Mouse (Mus musculus) liver, postnatal 0 days (tissue): ENCODE measurements around the gene Ctsh. TPM values are rescaled to one million over a fixed set of nuclear protein-coding genes. Genes with fewer than 3 reads are reported as not detected.
A peak's percentile ranks its signal among the peaks of the same experiment; 100 is the strongest.
"Not testable (repeated sequence)": the region's sequence is repeated elsewhere in the genome, so short reads cannot be mapped to it uniquely, and the experiment has no call there.

Source experiments
- ATAC-seq: fragments of 200-750 bp; cut with Nextera tagmentation; 2 replicates; pipeline ENCODE4 v1.8.0; 2017; ENCODE audit warnings: mild to moderate bottlenecking, moderate library complexity
- DNase-seq: peaks from one replicate; pipeline ENCODE4 v3.0.0-alpha.2; 2016
- H3K27ac ChIP-seq: fragments of 300-500 bp; sonication (generic); 2 replicates; pipeline ENCODE4 v1.5.1; 2014; ENCODE audit warnings: antibody characterized with exemption, moderate library complexity, mild to moderate bottlenecking, low read depth
- H3K27me3 ChIP-seq: fragments of 300-500 bp; sonication (generic); 2 replicates; pipeline ENCODE4 v1.6.1; 2014; ENCODE audit warnings: low read length, control low read depth, mixed read lengths; ENCODE audit not compliant: insufficient read depth
- H3K36me3 ChIP-seq: fragments of 300-500 bp; sonication (generic); replicated peaks from 2 replicates; pipeline ENCODE4 v1.6.1; 2014; ENCODE audit warnings: mild to moderate bottlenecking, control low read depth, low read length, moderate library complexity, mixed read lengths; ENCODE audit not compliant: insufficient read depth
- H3K4me1 ChIP-seq: fragments of 300-500 bp; sonication (generic); 2 replicates; pipeline ENCODE4 v1.6.1; 2014; ENCODE audit warnings: antibody characterized with exemption, mild to moderate bottlenecking, control low read depth; ENCODE audit not compliant: insufficient read depth
- H3K4me2 ChIP-seq: fragments of 300-500 bp; sonication (generic); 2 replicates; pipeline ENCODE4 v1.6.1; 2014; ENCODE audit warnings: low read depth, mild to moderate bottlenecking, low read length, moderate library complexity, mixed read lengths
- H3K4me3 ChIP-seq: fragments of 300-500 bp; sonication (generic); 2 replicates; pipeline ENCODE4 v1.5.1; 2014; ENCODE audit warnings: low read depth, low read length
- H3K9ac ChIP-seq: fragments of 300-500 bp; sonication (generic); replicated peaks from 2 replicates; pipeline ENCODE4 v1.6.1; 2014; ENCODE audit warnings: mild to moderate bottlenecking, moderate library complexity
- H3K9me3 ChIP-seq: fragments of 300-500 bp; sonication (generic); 2 replicates; pipeline ENCODE4 v1.6.1; 2016; ENCODE audit warnings: mild to moderate bottlenecking, control low read depth, low read length, mixed read lengths
- CTCF ChIP-seq: sonication (generic); IDR thresholded peaks from 2 replicates; pipeline ENCODE4 v1.5.1; 2016; ENCODE audit warnings: antibody characterized with exemption, low read depth
- EP300 ChIP-seq: IDR thresholded peaks from 2 replicates; pipeline ENCODE4 v1.6.1; 2016; ENCODE audit warnings: antibody characterized with exemption, low read depth, mild to moderate bottlenecking
- WGBS: fragments of 180-500 bp; shearing (Covaris S2); extraction: QIAGEN DNeasy Blood & Tissue Kit; methylation state at CpG from one replicate; pipeline ENCODE4 v1.1.7; 2014; ENCODE audit not compliant: insufficient replicate concordance; 5-methylcytosine and 5-hydroxymethylcytosine counted together
- polyA plus RNA-seq: library from polyadenylated mRNA; unstranded; fragments of >200 nt; fragmentation: Nextera tagmentation; extraction: Ambion mirVana; gene quantifications from 2 replicates; pipeline ENCODE4 v1.2.1, GENCODE M21; 2015

The Ctsh gene
- polyA plus RNA-seq, 1 experiment from 2014 or later = 328 TPM

DNA sequence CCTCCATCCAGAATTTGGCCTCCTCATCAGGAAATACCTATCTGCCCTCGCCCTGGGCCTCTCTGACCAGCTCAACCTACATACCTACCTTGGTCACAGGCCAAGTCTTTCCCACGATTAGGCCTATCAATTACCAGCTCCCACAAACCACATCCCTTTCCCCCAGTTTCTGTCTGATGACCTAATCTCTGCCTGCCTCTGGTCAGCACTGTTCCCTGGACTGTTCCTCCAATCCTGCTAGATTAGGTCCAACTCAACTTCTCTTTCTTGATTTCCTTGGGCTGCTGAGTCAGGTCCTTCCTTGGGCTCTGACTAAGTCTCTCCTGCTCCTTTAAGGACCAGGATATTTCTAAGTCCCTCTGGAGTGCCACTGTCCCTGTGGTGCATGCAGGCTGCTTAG is 13.4 kb downstream of the Ctsh start:
- Histone ChIP-seq H3K4me3 (no peak overlapping the region), H3K27me3 (no peaks in the 10 kb centered on the region), H3K9me3 (no peaks in the 10 kb centered on the region), H3K27ac (no peak overlapping the region), H3K4me1 (no peaks in the 10 kb centered on the region), H3K36me3 (peaks cover 28% of the 10 kb centered on the region), H3K4me2 (no peak overlapping the region), H3K9ac (no peak overlapping the region)
- no peak for DNase-seq
- TF ChIP-seq EP300 (no peak), CTCF (no peak)
- no peak for ATAC-seq
- WGBS = 33% methylated on average over 2 of the region's 2 CpGs

DNA sequence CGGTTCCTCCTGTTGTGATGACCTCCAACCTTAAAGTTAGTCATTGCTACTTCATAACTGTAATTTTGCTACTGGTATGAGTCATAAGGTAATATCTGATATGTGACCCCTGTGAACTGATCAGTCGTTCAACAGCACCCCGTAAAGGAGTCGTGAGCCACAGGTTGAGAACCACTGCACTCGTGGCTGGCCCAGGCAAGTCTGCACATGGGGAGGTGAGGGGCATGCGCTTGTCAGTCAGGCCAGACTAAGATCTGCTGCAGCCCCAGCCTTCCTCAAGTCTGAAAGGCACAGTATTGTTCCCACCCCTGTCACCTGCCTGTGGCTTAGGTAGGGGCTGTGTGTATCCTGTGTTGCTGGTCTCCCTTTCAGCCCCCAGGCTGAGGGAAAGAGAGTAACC is 14.8 kb downstream of the Ctsh start:
- H3K4me1 ChIP-seq = no peaks in the 10 kb centered on the region
- H3K4me3 ChIP-seq = no peak overlapping the region
- ATAC-seq (no peak), DNase-seq (no peak)
- H3K4me2 ChIP-seq = no peak overlapping the region
- no peaks in the 10 kb centered on the region for H3K27me3 ChIP-seq
- peaks cover 32% of the 10 kb centered on the region for H3K36me3 ChIP-seq
- no peak overlapping the region for H3K27ac ChIP-seq
- WGBS = 89% methylated on average over 6 of the region's 6 CpGs
- H3K9ac ChIP-seq = no peak overlapping the region
- no peaks in the 10 kb centered on the region for H3K9me3 ChIP-seq
- TF ChIP-seq CTCF (no peak), EP300 (no peak)

DNA sequence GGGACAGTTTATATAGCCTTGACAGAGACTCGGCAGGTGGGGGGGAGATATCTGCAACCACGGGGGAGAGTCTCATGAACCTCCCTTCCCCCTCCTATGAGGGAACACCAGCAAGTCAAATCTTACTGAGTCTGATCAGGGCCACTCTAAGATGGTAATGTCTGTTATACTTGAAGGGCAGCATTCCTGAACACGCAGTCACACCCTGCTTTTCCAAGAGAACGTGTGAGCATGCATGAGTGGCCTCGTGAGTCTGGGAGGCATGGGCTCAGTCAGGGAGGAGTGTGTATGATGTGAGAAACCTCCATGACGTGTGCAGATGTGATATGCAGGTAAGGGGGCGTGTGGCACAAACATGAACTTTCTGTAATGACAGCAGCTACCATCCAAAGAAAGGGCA is 15.5 kb downstream of the Ctsh start:
- no peak for DNase-seq
- Histone ChIP-seq H3K9ac (no peak overlapping the region), H3K27me3 (no peaks in the 10 kb centered on the region), H3K4me2 (no peak overlapping the region), H3K9me3 (no peaks in the 10 kb centered on the region), H3K4me1 (no peaks in the 10 kb centered on the region), H3K27ac (no peak overlapping the region), H3K36me3 (peaks cover 28% of the 10 kb centered on the region), H3K4me3 (no peak overlapping the region)
- no peak for ATAC-seq
- TF ChIP-seq EP300 (no peak), CTCF (no peak)
- WGBS = 65% methylated on average over 7 of the region's 7 CpGs

DNA sequence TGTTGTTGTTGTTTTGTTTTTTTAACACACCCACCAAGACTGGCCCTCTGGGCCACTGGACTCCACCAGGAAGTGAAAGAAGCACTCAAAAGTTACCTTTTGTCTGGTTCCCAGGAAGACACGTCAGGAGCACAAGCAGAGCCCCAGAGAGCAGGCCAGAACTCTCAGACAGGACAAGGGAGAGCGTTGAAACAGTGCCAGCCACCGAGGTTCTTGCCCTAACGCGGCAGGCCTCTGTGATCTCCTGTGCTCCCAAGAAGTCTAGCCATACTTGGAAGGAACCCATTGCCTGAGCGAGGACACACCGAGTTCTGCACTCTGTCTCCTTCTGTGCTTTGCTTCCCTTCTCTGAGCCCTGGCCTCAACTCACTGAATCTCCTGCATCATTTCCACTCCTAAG is 16.2 kb downstream of the Ctsh start:
- Histone ChIP-seq H3K27me3 (no peaks in the 10 kb centered on the region), H3K36me3 (peaks cover 23% of the 10 kb centered on the region), H3K27ac (no peak overlapping the region), H3K4me3 (no peak overlapping the region), H3K4me2 (no peak overlapping the region), H3K9ac (no peak overlapping the region), H3K9me3 (no peaks in the 10 kb centered on the region), H3K4me1 (no peaks in the 10 kb centered on the region)
- DNase-seq = no peak
- WGBS = 71% methylated on average over 7 of the region's 7 CpGs
- no peak for ATAC-seq
- TF ChIP-seq CTCF = no peak

DNA sequence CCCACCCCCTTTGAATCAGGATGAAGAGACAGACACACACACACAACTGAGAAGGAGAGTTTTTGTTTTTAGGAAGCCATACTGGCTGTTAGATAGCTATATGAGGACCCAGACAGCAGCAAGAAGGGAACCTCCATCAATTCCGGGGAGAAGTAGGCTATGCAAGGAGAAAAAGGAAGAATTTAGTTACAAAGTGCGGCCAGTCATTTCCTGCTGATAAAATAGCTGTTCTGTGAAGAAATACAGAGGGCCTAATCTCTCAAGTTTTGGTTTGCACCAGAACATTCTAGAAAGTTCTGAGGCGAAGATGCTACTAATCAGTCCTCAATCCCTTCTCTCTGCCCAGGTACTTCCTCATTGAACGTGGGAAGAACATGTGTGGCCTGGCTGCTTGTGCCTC is 21.4 kb downstream of the Ctsh start:
- no peak overlapping the region for H3K4me3 ChIP-seq
- TF ChIP-seq EP300 (no peak), CTCF (no peak)
- ATAC-seq (no peak), DNase-seq (no peak)
- no peaks in the 10 kb centered on the region for H3K9me3 ChIP-seq
- H3K27ac ChIP-seq = no peak overlapping the region
- no peak overlapping the region for H3K4me2 ChIP-seq
- H3K36me3 ChIP-seq = peaks cover 6% of the 10 kb centered on the region
- no peak overlapping the region for H3K9ac ChIP-seq
- no peaks in the 10 kb centered on the region for H3K27me3 ChIP-seq
- 21% methylated on average over 4 of the region's 4 CpGs for WGBS
- no peaks in the 10 kb centered on the region for H3K4me1 ChIP-seq

DNA sequence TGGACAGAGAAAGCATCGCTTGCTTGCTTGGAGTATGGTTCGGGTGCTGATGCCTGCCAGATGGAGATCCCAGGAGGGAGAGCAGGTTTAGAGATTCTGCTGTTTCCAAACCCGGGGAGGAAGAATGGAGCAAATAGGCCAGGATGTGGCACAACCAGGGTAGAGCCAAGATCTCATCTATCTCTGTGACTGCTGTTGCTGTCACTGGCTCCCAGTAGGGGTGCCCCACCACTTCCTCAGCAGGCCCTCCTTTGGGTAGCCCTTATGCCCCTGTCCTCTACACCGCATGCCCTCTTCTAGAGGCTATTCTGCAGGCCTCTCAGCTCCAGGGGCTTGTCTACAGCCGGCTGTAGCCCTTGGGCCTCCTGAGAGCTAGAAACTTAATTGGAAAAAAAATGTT is 22.2 kb downstream of the Ctsh start:
- TF ChIP-seq CTCF (no peak), EP300 (no peak)
- no peak for ATAC-seq
- DNase-seq = no peak
- H3K9me3 ChIP-seq = no peaks in the 10 kb centered on the region
- WGBS = 72% methylated on average over 5 of the region's 5 CpGs
- no peak overlapping the region for H3K27ac ChIP-seq
- H3K27me3 ChIP-seq = no peaks in the 10 kb centered on the region
- H3K9ac ChIP-seq = no peak overlapping the region
- peaks cover 6% of the 10 kb centered on the region for H3K36me3 ChIP-seq
- no peaks in the 10 kb centered on the region for H3K4me1 ChIP-seq
- H3K4me2 ChIP-seq = no peak overlapping the region
- H3K4me3 ChIP-seq = no peak overlapping the region

- no peak overlapping the region for H3K4me3 ChIP-seq
- no peaks in the 10 kb centered on the region for H3K4me1 ChIP-seq
- DNase-seq = peak; percentile 77
- H3K9ac ChIP-seq = no peak overlapping the region
- no peaks in the 10 kb centered on the region for H3K27me3 ChIP-seq
- H3K4me2 ChIP-seq = no peak overlapping the region
- H3K27ac ChIP-seq = no peak overlapping the region
- WGBS = 56% methylated on average over 8 of the region's 8 CpGs
- ATAC-seq = peak; percentile 67
- TF ChIP-seq EP300 (no peak), CTCF (peak; percentile 92)
- peaks cover 6% of the 10 kb centered on the region for H3K36me3 ChIP-seq
- H3K9me3 ChIP-seq = no peaks in the 10 kb centered on the region
Measured at GRCm38 (mm10) chr9:90076849-90077461, 23.0 kb downstream of the Ctsh start.

GRCm38 (mm10) chr9:90081961-90082360 is 28.0 kb downstream of the Ctsh start:
- not testable (repeated sequence) for H3K27me3 ChIP-seq, H3K4me1 ChIP-seq, DNase-seq, H3K36me3 ChIP-seq, ATAC-seq, H3K4me2 ChIP-seq, H3K4me3 ChIP-seq, H3K9ac ChIP-seq, H3K9me3 ChIP-seq, H3K27ac ChIP-seq
- 75% methylated on average over 6 of the region's 6 CpGs for WGBS
